ENCODE assay signal across 8 mouse cellular contexts in genomic region chr19:10689470-10690166, GRCm38 (mm10). TPM values are rescaled to one million over a fixed set of nuclear protein-coding genes. Genes with fewer than 3 reads are reported as not detected.
A peak's percentile ranks its signal among the peaks of the same experiment; 100 is the strongest.
DNase-seq lines count a peak whose midpoint lies in the region; ATAC-seq lines count a peak whose summit lies in the region.

No protein-coding gene starts in this region.

- no peaks in the 10 kb centered on the region for H3K9me3 ChIP-seq in heart, embryonic 11.5 days (replicated peaks; ENCODE audit: control insufficient read depth, low read length)
- no peaks in the 10 kb centered on the region for H3K9me3 ChIP-seq in liver, embryonic 12.5 days (replicated peaks)
- no peaks in the 10 kb centered on the region for H3K9me3 ChIP-seq in stomach, embryonic 14.5 days (ENCODE audit: control insufficient read depth, low read depth, low read length)

- no peak for ATAC-seq in heart, embryonic 11.5 days (replicated peaks; ENCODE audit: insufficient number of reproducible peaks, low FRiP score, low TSS enrichment)
- ATAC-seq in liver, embryonic 12.5 days: no peak
- no peak for ATAC-seq in stomach, embryonic 14.5 days (ENCODE audit: insufficient number of reproducible peaks, insufficient read depth, low FRiP score, low read depth)
- no peak for ATAC-seq in CD4-positive, CD25-positive, alpha-beta regulatory T cell, adult 4 months

- peak overlapping the region; percentile 74 for H3K4me3 ChIP-seq in heart, embryonic 11.5 days (ENCODE audit: low read depth, low read length)
- H3K4me3 ChIP-seq in liver, embryonic 12.5 days: peak overlapping the region; percentile 79
- peak overlapping the region; percentile 76 for H3K4me3 ChIP-seq in stomach, embryonic 14.5 days (ENCODE audit: low read depth, low read length)

- peak overlapping the region; percentile 71 for H3K4me2 ChIP-seq in heart, embryonic 11.5 days
- H3K4me2 ChIP-seq in liver, embryonic 12.5 days: peak overlapping the region; percentile 82
- peak overlapping the region; percentile 78 for H3K4me2 ChIP-seq in stomach, embryonic 14.5 days (replicated peaks; ENCODE audit: low read depth, low read length)

- H3K4me1 ChIP-seq in heart, embryonic 11.5 days (ENCODE audit: control insufficient read depth, insufficient read depth, low read length): peaks cover 27% of the 10 kb centered on the region
- H3K4me1 ChIP-seq in liver, embryonic 12.5 days: peaks cover 71% of the 10 kb centered on the region
- peaks cover 16% of the 10 kb centered on the region for H3K4me1 ChIP-seq in stomach, embryonic 14.5 days (ENCODE audit: control insufficient read depth, insufficient read depth, low read length)

- H3K27ac ChIP-seq in heart, embryonic 11.5 days (ENCODE audit: low read depth, low read length): peak overlapping the region; percentile 94
- peak overlapping the region; percentile 95 for H3K27ac ChIP-seq in liver, embryonic 12.5 days
- peak overlapping the region; percentile 97 for H3K27ac ChIP-seq in stomach, embryonic 14.5 days (ENCODE audit: low read length)

- H3K9ac ChIP-seq in heart, embryonic 11.5 days (ENCODE audit: low read depth, low read length): peak overlapping the region; percentile 90
- peak overlapping the region; percentile 88 for H3K9ac ChIP-seq in liver, embryonic 12.5 days
- peak overlapping the region; percentile 77 for H3K9ac ChIP-seq in stomach, embryonic 14.5 days (replicated peaks; ENCODE audit: low read depth, low read length)

- no peaks in the 10 kb centered on the region for H3K36me3 ChIP-seq in heart, embryonic 11.5 days (ENCODE audit: control insufficient read depth, insufficient read depth, low read length)
- H3K36me3 ChIP-seq in liver, embryonic 12.5 days: peaks cover 3% of the 10 kb centered on the region; the same call in 1 of the 2 replicates
- H3K36me3 ChIP-seq in stomach, embryonic 14.5 days (ENCODE audit: control insufficient read depth, insufficient read depth, low read length): no peaks in the 10 kb centered on the region

- 62% methylated on average over 5 of the region's 5 CpGs for WGBS in heart, embryonic 11.5 days (ENCODE audit: insufficient replicate concordance)
- 56% methylated on average over 5 of the region's 5 CpGs for WGBS in liver, embryonic 12.5 days (ENCODE audit: insufficient replicate concordance)
- WGBS in stomach, embryonic 14.5 days: 43% methylated on average over 5 of the region's 5 CpGs

- peak; percentile 17 to 31 for DNase-seq in cerebellum, postnatal 25 days
- DNase-seq in cerebellum, adult 8-10 months: no peak
- DNase-seq in MN1 (ENCODE audit: low spot score): peak; percentile 44
- DNase-seq in thymus, postnatal 0 days (ENCODE audit: low spot score): no peak

- H3K27me3 ChIP-seq in heart, embryonic 11.5 days (ENCODE audit: control insufficient read depth, insufficient read depth, low read length): no peaks in the 10 kb centered on the region
- peaks cover 5% of the 10 kb centered on the region; the same call in 1 of the 2 replicates for H3K27me3 ChIP-seq in liver, embryonic 12.5 days (replicated peaks)
- H3K27me3 ChIP-seq in stomach, embryonic 14.5 days (ENCODE audit: control insufficient read depth, insufficient read depth, low read length): no peaks in the 10 kb centered on the region

RNA-seq across cellular contexts. Expression of gene Vps37c, which starts 1.1 kb away (rescaled TPM):
- polyA plus RNA-seq in heart, embryonic 11.5 days (2014; fragmentation: Nextera tagmentation; extraction: Ambion mirVana): 21.9 and 22.5 TPM in 2 replicates
- polyA plus RNA-seq in liver, embryonic 12.5 days (2016; fragmentation: Nextera tagmentation; extraction: Ambion mirVana): 14.5 and 14.8 TPM in 2 replicates
- 37.5 and 40.4 TPM in 2 replicates for polyA plus RNA-seq in stomach, embryonic 14.5 days (2014; fragmentation: Nextera tagmentation; extraction: Ambion mirVana)
- polyA plus RNA-seq in CD4-positive, CD25-positive, alpha-beta regulatory T cell, adult 4 months (2017; shearing (Covaris generic)): 10 to 100 TPM; 14.5 to 15.7 TPM
- 14.6 and 19.3 TPM in 2 replicates for polyA plus RNA-seq in thymus, postnatal 0 days (2015; fragmentation: Nextera tagmentation; extraction: Ambion mirVana)

RNA-seq across cellular contexts. Expression of gene Pga5, which starts 11.7 kb away (rescaled TPM):
- not detected in 2 replicates for polyA plus RNA-seq in heart, embryonic 11.5 days (2014; fragmentation: Nextera tagmentation; extraction: Ambion mirVana)
- polyA plus RNA-seq in liver, embryonic 12.5 days (2016; fragmentation: Nextera tagmentation; extraction: Ambion mirVana): 0.08 TPM in 1 of 2 replicates, not detected in the other
- polyA plus RNA-seq in stomach, embryonic 14.5 days (2014; fragmentation: Nextera tagmentation; extraction: Ambion mirVana): 10.2 and 14.1 TPM in 2 replicates
- polyA plus RNA-seq in CD4-positive, CD25-positive, alpha-beta regulatory T cell, adult 4 months (2017; shearing (Covaris generic)): not detected
- 0.49 and 0.95 TPM in 2 replicates for polyA plus RNA-seq in thymus, postnatal 0 days (2015; fragmentation: Nextera tagmentation; extraction: Ambion mirVana)

RNA-seq across cellular contexts. Expression of gene Cd5, which starts 49.2 kb away (rescaled TPM):
- 0.39 and 0.72 TPM in 2 replicates for polyA plus RNA-seq in heart, embryonic 11.5 days (2014; fragmentation: Nextera tagmentation; extraction: Ambion mirVana)
- 0.24 TPM in 1 of 2 replicates, not detected in the other for polyA plus RNA-seq in liver, embryonic 12.5 days (2016; fragmentation: Nextera tagmentation; extraction: Ambion mirVana)
- polyA plus RNA-seq in stomach, embryonic 14.5 days (2014; fragmentation: Nextera tagmentation; extraction: Ambion mirVana): 0.77 and 2.1 TPM in 2 replicates
- polyA plus RNA-seq in CD4-positive, CD25-positive, alpha-beta regulatory T cell, adult 4 months (2017; shearing (Covaris generic)): 100 to 1,000 TPM; 449 to 646 TPM
- 116 and 132 TPM in 2 replicates for polyA plus RNA-seq in thymus, postnatal 0 days (2015; fragmentation: Nextera tagmentation; extraction: Ambion mirVana)

RNA-seq across cellular contexts. Expression of gene Vwce, which starts 55.6 kb away (rescaled TPM):
- polyA plus RNA-seq in heart, embryonic 11.5 days (2014; fragmentation: Nextera tagmentation; extraction: Ambion mirVana): 0.46 and 0.55 TPM in 2 replicates
- 6.2 and 7.6 TPM in 2 replicates for polyA plus RNA-seq in liver, embryonic 12.5 days (2016; fragmentation: Nextera tagmentation; extraction: Ambion mirVana)
- polyA plus RNA-seq in stomach, embryonic 14.5 days (2014; fragmentation: Nextera tagmentation; extraction: Ambion mirVana): 1.1 and 1.9 TPM in 2 replicates
- not detected for polyA plus RNA-seq in CD4-positive, CD25-positive, alpha-beta regulatory T cell, adult 4 months (2017; shearing (Covaris generic))
- 1.2 and 2.2 TPM in 2 replicates for polyA plus RNA-seq in thymus, postnatal 0 days (2015; fragmentation: Nextera tagmentation; extraction: Ambion mirVana)

Comparison
In these comparisons a context has a peak if more than half of its experiments do, and no peak if none do; other contexts are left out.
1. DNase-seq: peak in cerebellum, postnatal 25 days (2 of 2) and MN1 (single experiment); none in cerebellum, adult 8-10 months (single experiment) and thymus, postnatal 0 days (single experiment).
2. RNA of gene Cd5, which starts 49.2 kb away (polyA plus RNA-seq): 449 to 646 TPM in CD4-positive, CD25-positive, alpha-beta regulatory T cell, adult 4 months and 116 to 132 TPM in thymus, postnatal 0 days; 0.77 to 2.1 TPM in stomach, embryonic 14.5 days, 0.39 to 0.72 TPM in heart, embryonic 11.5 days and 0.24 TPM in liver, embryonic 12.5 days; every median in the first group is over 10 times any median in the second.
3. Peak in every context shown above with its lines, with median percentiles within 50 percentile points of each other: H3K27ac ChIP-seq, H3K4me2 ChIP-seq, H3K4me3 ChIP-seq and H3K9ac ChIP-seq.